Mouse (Mus musculus): ENCODE data around the gene Gsta3. TPM values are rescaled to one million over a fixed set of nuclear protein-coding genes. Genes with fewer than 3 reads are reported as not detected.
"Not testable (repeated sequence)": the region's sequence is repeated elsewhere in the genome, so short reads cannot be mapped to it uniquely, and the experiment has no call there.

Gsta3 gene
- polyA plus RNA-seq, 1 experiment: not detected

DNA sequence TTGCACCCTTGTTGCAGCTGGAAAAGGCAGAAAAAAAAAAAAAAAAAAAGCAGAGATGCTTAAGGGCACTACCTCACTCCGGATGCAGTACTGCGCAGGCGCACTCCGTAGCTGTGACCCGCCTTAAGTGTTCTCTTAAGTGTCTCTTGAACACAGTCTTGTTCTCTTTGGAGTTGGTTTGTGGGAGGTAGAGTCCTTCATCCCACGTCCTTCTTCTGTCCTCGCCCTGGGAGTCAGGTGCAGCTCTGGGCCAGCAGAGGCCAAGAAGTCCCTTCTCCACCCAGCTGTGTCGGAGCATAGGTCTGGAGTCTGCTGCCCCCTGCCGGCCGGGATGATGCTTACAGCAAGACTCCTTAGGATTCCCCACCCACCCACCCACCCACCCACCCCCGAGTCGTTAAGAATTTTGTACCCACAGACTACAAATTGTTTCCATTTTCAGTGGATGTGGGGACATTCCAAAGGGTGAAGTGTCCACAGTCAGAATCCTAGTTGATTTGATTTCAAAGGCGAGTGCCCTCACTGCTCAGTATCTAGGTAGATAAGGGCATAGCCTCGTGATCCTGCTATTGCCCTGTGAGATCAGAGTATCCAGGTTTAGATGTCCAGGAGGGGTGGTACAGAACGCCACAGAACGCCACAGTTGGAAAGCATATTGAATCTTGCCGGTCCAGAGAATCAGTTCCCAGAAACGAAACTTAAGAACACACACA, 31.1 kb downstream of the Gsta3 start:
- no peak overlapping the region for H3K4me3 ChIP-seq (ENCODE audit: insufficient read depth, poor library complexity, severe bottlenecking)
- H3K79me3 ChIP-seq (ENCODE audit: low read depth): no peaks in the 10 kb centered on the region
- H3K79me2 ChIP-seq (ENCODE audit: control insufficient read depth, insufficient read depth): no peaks in the 10 kb centered on the region
- no peaks in the 10 kb centered on the region for H3K36me3 ChIP-seq (ENCODE audit: control insufficient read depth, insufficient read depth)
- TF ChIP-seq CTCF (IDR thresholded peaks at IDR 0.05; ENCODE audit: control insufficient read depth, insufficient read depth, insufficient read length) (no peak), MAX (IDR thresholded peaks at IDR 0.05) (no peak), FOSL1 (IDR thresholded peaks at IDR 0.05; ENCODE audit: insufficient read depth, low read length, poor library complexity, severe bottlenecking) (no peak), MYOD1 (IDR thresholded peaks at IDR 0.05; ENCODE audit: control insufficient read depth, insufficient read length, low read depth) (no peak), CEBPB (IDR thresholded peaks at IDR 0.05; ENCODE audit: low read depth) (no peak), USF1 (IDR thresholded peaks at IDR 0.05; ENCODE audit: low read depth) (no peak), MYOG (IDR thresholded peaks at IDR 0.05; ENCODE audit: control insufficient read depth, extremely low read depth, insufficient read length) (no peak)
- H3K27me3 ChIP-seq (ENCODE audit: control insufficient read depth, insufficient read depth, insufficient read length): no peaks in the 10 kb centered on the region
- H3ac ChIP-seq (ENCODE audit: control insufficient read depth, insufficient read length, low read depth): no peak overlapping the region

DNA sequence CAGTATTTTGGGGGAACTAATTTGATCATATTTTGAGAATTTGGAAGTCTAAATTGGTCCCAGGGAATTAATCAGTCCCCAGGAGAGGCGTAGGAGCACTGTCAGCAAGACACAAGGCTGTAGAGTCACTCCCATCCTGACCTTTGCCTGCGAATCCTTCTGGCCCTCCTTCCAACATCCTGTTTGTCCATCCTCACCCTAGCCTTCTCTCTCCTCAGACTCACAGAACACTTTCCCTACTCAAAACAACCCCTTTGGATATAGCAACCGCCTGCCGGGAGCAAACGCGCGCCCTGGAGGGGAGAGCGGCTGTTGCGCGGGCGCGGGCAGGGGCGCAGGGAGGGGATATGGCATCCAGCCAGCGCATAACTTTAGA, 31.7 kb downstream of the Gsta3 start:
- TF ChIP-seq CEBPB (IDR thresholded peaks at IDR 0.05; ENCODE audit: low read depth): no peak
- no peak for TF ChIP-seq CTCF (IDR thresholded peaks at IDR 0.05; ENCODE audit: control insufficient read depth, insufficient read depth, insufficient read length)
- TF ChIP-seq MYOD1 (IDR thresholded peaks at IDR 0.05; ENCODE audit: control insufficient read depth, insufficient read length, low read depth): no peak
- TF ChIP-seq USF1 (IDR thresholded peaks at IDR 0.05; ENCODE audit: low read depth): no peak
- TF ChIP-seq MAX (IDR thresholded peaks at IDR 0.05): no peak
- no peak for TF ChIP-seq MYOG (IDR thresholded peaks at IDR 0.05; ENCODE audit: control insufficient read depth, extremely low read depth, insufficient read length)
- TF ChIP-seq FOSL1 (IDR thresholded peaks at IDR 0.05; ENCODE audit: insufficient read depth, low read length, poor library complexity, severe bottlenecking): no peak
- Histone ChIP-seq H3K4me3 (ENCODE audit: insufficient read depth, poor library complexity, severe bottlenecking) (no peak overlapping the region), H3K36me3 (ENCODE audit: control insufficient read depth, insufficient read depth) (no peaks in the 10 kb centered on the region), H3K79me2 (ENCODE audit: control insufficient read depth, insufficient read depth) (no peaks in the 10 kb centered on the region), H3K27me3 (ENCODE audit: control insufficient read depth, insufficient read depth, insufficient read length) (no peaks in the 10 kb centered on the region), H3ac (ENCODE audit: control insufficient read depth, insufficient read length, low read depth) (no peak overlapping the region), H3K79me3 (ENCODE audit: low read depth) (no peaks in the 10 kb centered on the region)

DNA sequence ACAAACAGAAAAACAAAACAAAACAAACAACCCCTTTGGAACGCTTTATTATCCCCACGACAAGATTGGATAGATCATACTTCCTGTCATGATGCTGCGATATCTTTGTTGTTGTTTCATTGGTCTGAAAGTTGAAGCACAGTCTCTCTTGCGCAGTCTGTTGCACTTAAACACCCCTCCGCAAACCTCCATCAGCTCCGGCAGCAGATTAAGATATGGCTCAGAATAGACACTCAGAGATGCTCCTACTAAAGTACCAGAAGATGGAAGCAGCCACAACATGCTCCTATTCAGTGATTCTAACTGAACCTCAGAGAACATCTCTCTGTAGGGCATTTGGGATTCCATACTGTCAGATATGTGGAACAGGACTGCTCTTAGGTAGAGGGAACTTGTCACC, 32.7 kb downstream of the Gsta3 start:
- no peak overlapping the region for H3K4me3 ChIP-seq (ENCODE audit: insufficient read depth, poor library complexity, severe bottlenecking)
- H3ac ChIP-seq (ENCODE audit: control insufficient read depth, insufficient read length, low read depth): no peak overlapping the region
- TF ChIP-seq MAX (IDR thresholded peaks at IDR 0.05) (no peak), USF1 (IDR thresholded peaks at IDR 0.05; ENCODE audit: low read depth) (no peak)
- no peaks in the 10 kb centered on the region for H3K79me3 ChIP-seq (ENCODE audit: low read depth)
- H3K36me3 ChIP-seq (ENCODE audit: control insufficient read depth, insufficient read depth): no peaks in the 10 kb centered on the region
- no peaks in the 10 kb centered on the region for H3K79me2 ChIP-seq (ENCODE audit: control insufficient read depth, insufficient read depth)
- H3K27me3 ChIP-seq (ENCODE audit: control insufficient read depth, insufficient read depth, insufficient read length): no peaks in the 10 kb centered on the region

DNA sequence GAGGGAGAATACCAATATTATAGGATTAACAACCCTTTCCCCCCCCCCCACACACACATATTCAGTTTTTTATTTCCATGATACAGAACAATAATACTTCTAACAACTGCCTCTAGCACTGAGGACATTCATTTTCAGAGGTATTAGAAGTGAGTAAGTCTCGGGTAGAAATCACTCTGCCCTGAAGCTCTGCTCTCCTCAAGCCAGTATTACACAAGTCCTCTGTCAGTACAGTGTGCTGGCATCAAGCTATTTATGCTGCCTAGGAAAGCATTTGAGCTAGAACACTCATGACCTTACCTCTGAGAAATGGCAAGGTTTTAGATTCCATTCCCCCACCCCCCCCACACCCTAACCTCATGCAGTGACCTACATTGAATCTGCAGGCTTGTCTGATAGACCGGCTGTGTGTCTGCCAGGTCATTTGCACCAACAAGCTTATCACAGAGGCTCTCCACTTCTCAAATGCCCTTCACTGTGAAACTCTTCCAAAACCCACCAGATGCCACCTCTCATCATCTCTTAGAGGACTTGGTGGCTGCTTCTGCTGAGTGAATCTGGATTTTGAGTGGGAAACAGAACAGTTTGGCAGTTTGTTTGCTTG, 34.1 kb downstream of the Gsta3 start:
- no peaks in the 10 kb centered on the region for H3K27me3 ChIP-seq (ENCODE audit: control insufficient read depth, insufficient read depth, insufficient read length)
- H3K79me3 ChIP-seq (ENCODE audit: low read depth): no peaks in the 10 kb centered on the region
- H3K36me3 ChIP-seq (ENCODE audit: control insufficient read depth, insufficient read depth): no peaks in the 10 kb centered on the region
- no peak overlapping the region for H3K4me3 ChIP-seq (ENCODE audit: insufficient read depth, poor library complexity, severe bottlenecking)
- TF ChIP-seq MYOD1 (IDR thresholded peaks at IDR 0.05; ENCODE audit: control insufficient read depth, insufficient read length, low read depth) (no peak), FOSL1 (IDR thresholded peaks at IDR 0.05; ENCODE audit: insufficient read depth, low read length, poor library complexity, severe bottlenecking) (no peak), USF1 (IDR thresholded peaks at IDR 0.05; ENCODE audit: low read depth) (no peak), CEBPB (IDR thresholded peaks at IDR 0.05; ENCODE audit: low read depth) (no peak), MAX (IDR thresholded peaks at IDR 0.05) (no peak), CTCF (IDR thresholded peaks at IDR 0.05; ENCODE audit: control insufficient read depth, insufficient read depth, insufficient read length) (no peak), MYOG (IDR thresholded peaks at IDR 0.05; ENCODE audit: control insufficient read depth, extremely low read depth, insufficient read length) (no peak)
- no peak overlapping the region for H3ac ChIP-seq (ENCODE audit: control insufficient read depth, insufficient read length, low read depth)
- no peaks in the 10 kb centered on the region for H3K79me2 ChIP-seq (ENCODE audit: control insufficient read depth, insufficient read depth)

DNA sequence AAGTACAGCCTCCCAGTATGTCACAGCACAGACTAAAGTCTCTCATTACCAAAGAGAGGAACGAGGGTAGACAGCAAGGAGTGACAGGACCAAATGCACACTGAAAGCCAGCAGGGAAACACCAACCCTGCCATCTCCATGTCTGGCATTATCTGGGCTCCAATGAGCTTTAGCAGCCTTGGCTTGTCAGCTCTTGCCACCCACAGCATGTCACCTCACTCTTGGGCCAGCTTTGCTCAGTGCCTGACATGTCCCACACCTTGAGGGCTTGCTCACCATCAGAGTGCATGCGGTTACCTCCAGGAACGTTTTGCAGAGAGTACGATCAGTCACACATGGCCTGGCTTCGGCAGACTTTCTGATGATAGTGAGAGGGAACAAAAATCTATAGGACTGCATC, 35.0 kb downstream of the Gsta3 start:
- H3K27me3 ChIP-seq (ENCODE audit: control insufficient read depth, insufficient read depth, insufficient read length); H3K36me3 ChIP-seq (ENCODE audit: control insufficient read depth, insufficient read depth); H3K79me3 ChIP-seq (ENCODE audit: low read depth); H3ac ChIP-seq (ENCODE audit: control insufficient read depth, insufficient read length, low read depth); H3K4me3 ChIP-seq (ENCODE audit: insufficient read depth, poor library complexity, severe bottlenecking); H3K79me2 ChIP-seq (ENCODE audit: control insufficient read depth, insufficient read depth): not testable (repeated sequence)

DNA sequence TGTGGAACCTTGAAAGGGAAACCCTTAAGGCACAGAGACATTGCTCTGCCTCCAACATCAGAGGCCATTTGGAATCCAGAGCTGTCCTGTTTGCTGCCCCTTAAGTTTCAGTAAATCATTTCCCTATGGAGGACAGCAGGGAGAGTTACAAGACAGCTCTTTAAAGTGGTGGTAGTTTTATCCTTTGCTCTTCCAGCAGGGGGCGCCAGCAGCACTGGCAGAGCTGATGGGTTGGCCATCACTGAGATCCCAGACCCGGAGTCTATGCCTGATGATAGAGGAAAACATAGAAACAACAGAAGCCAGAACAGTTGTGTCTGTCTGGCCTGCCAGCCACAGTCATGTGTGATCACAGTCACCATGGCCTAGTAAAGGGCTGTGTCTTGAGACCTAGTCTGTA, 35.8 kb downstream of the Gsta3 start:
- not testable (repeated sequence) for H3K4me3 ChIP-seq (ENCODE audit: insufficient read depth, poor library complexity, severe bottlenecking); H3K79me3 ChIP-seq (ENCODE audit: low read depth); H3ac ChIP-seq (ENCODE audit: control insufficient read depth, insufficient read length, low read depth); H3K27me3 ChIP-seq (ENCODE audit: control insufficient read depth, insufficient read depth, insufficient read length); H3K36me3 ChIP-seq (ENCODE audit: control insufficient read depth, insufficient read depth); H3K79me2 ChIP-seq (ENCODE audit: control insufficient read depth, insufficient read depth)
